Mouse (Mus musculus) thymus, postnatal 4 days (tissue): ENCODE results near the gene Glt6d1.

Experiments used
- DNase-seq: peaks from one replicate; pipeline ENCODE4 v3.0.0; 2021

Gene Glt6d1

GRCm38 (mm10) chr2:25789092-25789491, 26.6 kb downstream of the Glt6d1 start:
- DNase-seq: no peak

- DNase-seq: no peak
These were observed 29.9 kb downstream of the Glt6d1 start for GRCm38 (mm10) chr2:25785573-25786322.

GRCm38 (mm10) chr2:25781957-25782356, 33.7 kb downstream of the Glt6d1 start, which contains the start of gene Gm13539:
Gene Gm13539, plus strand, starts transcription at chr2:25782257.
- DNase-seq: no peak

- no peak for DNase-seq
These were observed 34.7 kb downstream of the Glt6d1 start for GRCm38 (mm10) chr2:25780921-25781320.

- DNase-seq: no peak
These were observed 36.6 kb downstream of the Glt6d1 start for GRCm38 (mm10) chr2:25779076-25779475.

- no peak for DNase-seq
These were observed 38.9 kb downstream of the Glt6d1 start, which contains the start of gene Lcn11 for GRCm38 (mm10) chr2:25776717-25777116. Gene Lcn11, plus strand, starts transcription at chr2:25777017.

- DNase-seq: no peak
These were observed 39.7 kb downstream of the Glt6d1 start for GRCm38 (mm10) chr2:25775991-25776390.

- no peak for DNase-seq
These were observed 41.0 kb downstream of the Glt6d1 start for GRCm38 (mm10) chr2:25774640-25775039.

- DNase-seq: no peak
These were observed 42.1 kb downstream of the Glt6d1 start for GRCm38 (mm10) chr2:25773507-25773906.

- DNase-seq: no peak
These were observed 47.9 kb downstream of the Glt6d1 start for GRCm38 (mm10) chr2:25767764-25768163.

- no peak for DNase-seq
These were observed 50.4 kb downstream of the Glt6d1 start, which contains the start of gene Lcn3 for GRCm38 (mm10) chr2:25765269-25765668. Gene Lcn3, plus strand, starts transcription at chr2:25765569.

- DNase-seq: no peak
These were observed 57.5 kb downstream of the Glt6d1 start for GRCm38 (mm10) chr2:25758064-25758625.

GRCm38 (mm10) chr2:25754201-25754600, 61.4 kb downstream of the Glt6d1 start:
- DNase-seq: no peak
